Mouse (Mus musculus) limb, embryonic 10.5 days (tissue): ENCODE measurements at regions not wholly inside any gene's neighbourhood (a gene's known extent, or its start where the extent isn't known, plus 50 kb on each side); places are given as distances from the start of the nearest gene placed in this dataset.

Source experiments
- DNase-seq: peaks from one replicate; pipeline ENCODE4 v3.0.0-alpha.2; 2017; ENCODE audit warnings: low spot score
- H3K27ac ChIP-seq: fragments of 300-500 bp; sonication (generic); 2 replicates; pipeline ENCODE4 v1.5.1; 2016; ENCODE audit warnings: mild to moderate bottlenecking
- H3K27me3 ChIP-seq: fragments of 300-500 bp; sonication (generic); 2 replicates; pipeline ENCODE4 v1.6.1; 2016; ENCODE audit warnings: low read depth, mild to moderate bottlenecking; ENCODE audit not compliant: poor library complexity, severe bottlenecking
- H3K36me3 ChIP-seq: fragments of 300-500 bp; sonication (generic); 2 replicates; pipeline ENCODE4 v1.6.1; 2016; ENCODE audit warnings: mild to moderate bottlenecking, moderate library complexity
- H3K4me1 ChIP-seq: fragments of 300-500 bp; sonication (generic); 2 replicates; pipeline ENCODE4 v1.6.1; 2016
- H3K4me3 ChIP-seq: fragments of 300-500 bp; sonication (generic); 2 replicates; pipeline ENCODE4 v1.5.1; 2016; ENCODE audit warnings: mild to moderate bottlenecking, moderate library complexity
- H3K9me3 ChIP-seq: fragments of 300-500 bp; sonication (generic); replicated peaks from 2 replicates; pipeline ENCODE4 v1.6.1; 2016; ENCODE audit warnings: mild to moderate bottlenecking
- WGBS: fragments of 180-500 bp; shearing (Covaris S2); methylation state at CpG from one replicate; pipeline ENCODE4 v1.1.7; 2016; 5-methylcytosine and 5-hydroxymethylcytosine counted together

DNA sequence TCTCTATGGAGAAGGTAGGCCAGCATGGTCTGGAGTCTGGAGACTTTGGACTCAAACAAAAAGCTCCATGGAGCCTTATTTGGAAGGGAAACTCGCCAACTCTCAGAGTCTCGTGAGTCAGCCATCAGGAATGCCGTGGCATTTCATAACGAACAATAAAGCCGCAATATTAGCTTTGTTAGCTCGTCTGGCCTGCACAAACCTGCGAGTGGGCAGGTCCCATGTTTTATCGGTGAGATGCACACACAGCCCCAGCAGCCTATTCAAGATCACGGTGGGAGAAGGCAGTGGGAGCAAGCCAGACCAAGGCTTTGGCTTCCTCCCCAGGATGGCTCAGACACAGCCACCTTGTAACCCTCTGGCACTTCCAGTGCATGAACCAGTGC, 84.4 kb downstream of the Gm11733 start:
- no peak overlapping the region for H3K27ac ChIP-seq

DNA sequence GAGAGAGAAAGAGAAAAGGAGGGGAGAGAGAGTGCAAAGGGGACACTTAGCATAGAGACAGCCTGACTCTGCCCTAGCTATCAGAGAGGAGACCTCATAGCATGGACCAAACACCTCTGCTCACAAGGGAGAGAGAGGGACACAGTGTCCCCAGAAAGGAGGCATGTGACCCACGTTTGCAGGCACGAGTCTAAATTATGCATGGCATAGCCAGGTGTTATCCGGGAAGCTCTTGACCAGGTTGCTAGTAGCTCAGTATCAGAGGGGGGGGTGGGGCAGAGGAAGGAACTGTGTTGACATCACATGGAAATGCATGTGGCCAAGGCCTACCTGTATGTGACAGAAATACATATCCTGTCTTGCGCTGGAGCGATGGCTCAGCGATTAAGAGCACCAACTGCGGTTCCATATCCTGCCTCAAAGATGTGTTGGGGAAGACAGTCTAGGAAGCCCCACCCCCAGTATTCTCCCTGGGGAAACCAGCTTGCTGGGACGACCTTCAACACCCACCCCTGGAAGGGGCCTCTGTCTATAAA, 84.5 kb upstream of the Tnrc6c start:
- H3K27me3 ChIP-seq: no peaks in the 10 kb centered on the region
- H3K27ac ChIP-seq: no peak overlapping the region
- H3K9me3 ChIP-seq: no peaks in the 10 kb centered on the region
- no peak overlapping the region for H3K4me3 ChIP-seq
- no peak for DNase-seq
- peaks cover 26% of the 10 kb centered on the region for H3K4me1 ChIP-seq
- H3K36me3 ChIP-seq: no peaks in the 10 kb centered on the region
- WGBS: 86% methylated on average over 8 of the region's 8 CpGs

More for the DNA sequence above, 84.4 kb downstream of the Gm11733 start:
- WGBS: 93% methylated on average over 9 of the region's 9 CpGs
- DNase-seq: no peak
- no peak overlapping the region for H3K4me3 ChIP-seq
- H3K36me3 ChIP-seq: no peaks in the 10 kb centered on the region
- H3K4me1 ChIP-seq: peaks cover 22% of the 10 kb centered on the region
- H3K27me3 ChIP-seq: no peaks in the 10 kb centered on the region
- H3K9me3 ChIP-seq: no peaks in the 10 kb centered on the region

DNA sequence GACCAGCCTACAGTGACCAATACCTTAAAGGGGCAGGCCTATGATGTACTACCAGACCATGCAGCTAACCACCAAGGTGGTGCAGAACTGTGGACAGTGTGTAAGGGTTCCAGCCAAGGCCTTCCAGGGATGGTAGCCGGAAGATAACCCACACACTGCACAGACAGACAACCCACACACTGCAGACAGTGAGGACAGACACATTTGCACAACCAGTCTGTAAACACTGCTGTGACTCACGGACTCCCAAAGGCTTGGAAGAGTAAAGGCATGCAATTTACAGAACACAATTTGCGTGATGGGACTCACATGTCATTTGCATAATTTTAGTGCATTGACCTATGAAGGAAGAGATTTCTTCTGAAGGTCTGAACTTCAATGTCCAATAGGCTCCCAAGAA, 82.2 kb upstream of the Tnrc6c start:
- H3K9me3 ChIP-seq: no peaks in the 10 kb centered on the region
- 91% methylated on average over 3 of the region's 3 CpGs for WGBS
- H3K36me3 ChIP-seq: no peaks in the 10 kb centered on the region
- H3K4me3 ChIP-seq: no peak overlapping the region
- no peak for DNase-seq
- H3K27me3 ChIP-seq: no peaks in the 10 kb centered on the region
- no peak overlapping the region for H3K27ac ChIP-seq
- H3K4me1 ChIP-seq: peaks cover 19% of the 10 kb centered on the region

GRCm38 (mm10) chr11:117574721-117575120, 79.4 kb upstream of the Tnrc6c start:
- H3K27me3 ChIP-seq: no peaks in the 10 kb centered on the region
- peaks cover 16% of the 10 kb centered on the region for H3K4me1 ChIP-seq
- no peaks in the 10 kb centered on the region for H3K9me3 ChIP-seq
- no peaks in the 10 kb centered on the region for H3K36me3 ChIP-seq
- no peak for DNase-seq
- H3K4me3 ChIP-seq: no peak overlapping the region
- WGBS: 68% methylated on average over 3 of the region's 3 CpGs
- H3K27ac ChIP-seq: no peak overlapping the region

- no peak overlapping the region for H3K4me3 ChIP-seq
- 97% methylated on average over 2 of the region's 2 CpGs for WGBS
- H3K36me3 ChIP-seq: no peaks in the 10 kb centered on the region
Measured at GRCm38 (mm10) chr11:117579121-117579520, 75.0 kb upstream of the Tnrc6c start.

DNA sequence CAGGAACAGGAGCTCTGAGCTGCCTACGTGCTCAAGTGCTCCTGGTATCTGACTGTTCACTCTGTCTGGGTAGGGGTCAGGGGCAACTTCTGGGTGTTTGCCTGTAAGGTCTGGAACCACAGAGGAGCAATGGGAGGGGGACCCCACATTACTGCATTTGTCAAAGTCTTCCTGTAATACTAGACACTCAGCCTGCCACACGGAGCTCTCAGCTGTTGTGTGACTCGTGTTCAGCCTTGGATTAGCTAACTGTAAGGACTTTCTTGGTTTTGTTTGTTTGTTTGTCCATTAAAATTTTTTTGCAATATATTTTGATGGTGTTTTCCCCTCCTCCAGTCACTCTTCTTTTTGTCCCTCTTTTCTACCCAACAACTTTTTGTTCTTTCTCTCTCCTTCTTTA, 74.4 kb upstream of the Tnrc6c start:
- Histone ChIP-seq H3K9me3 (no peaks in the 10 kb centered on the region), H3K27me3 (no peaks in the 10 kb centered on the region), H3K4me1 (peaks cover 8% of the 10 kb centered on the region; the same call in 1 of the 2 replicates), H3K27ac (peak overlapping the region; percentile 30; the same call in 1 of the 2 replicates), H3K4me3 (no peak overlapping the region), H3K36me3 (no peaks in the 10 kb centered on the region)
- DNase-seq: no peak
- WGBS: 62% methylated on average over 3 of the region's 3 CpGs

More at GRCm38 (mm10) chr11:117579121-117579520, 75.0 kb upstream of the Tnrc6c start:
- Histone ChIP-seq H3K27ac (peak overlapping the region; percentile 30; the same call in 1 of the 2 replicates), H3K27me3 (no peaks in the 10 kb centered on the region), H3K9me3 (no peaks in the 10 kb centered on the region), H3K4me1 (peaks cover 8% of the 10 kb centered on the region; the same call in 1 of the 2 replicates)
- no peak for DNase-seq

DNA sequence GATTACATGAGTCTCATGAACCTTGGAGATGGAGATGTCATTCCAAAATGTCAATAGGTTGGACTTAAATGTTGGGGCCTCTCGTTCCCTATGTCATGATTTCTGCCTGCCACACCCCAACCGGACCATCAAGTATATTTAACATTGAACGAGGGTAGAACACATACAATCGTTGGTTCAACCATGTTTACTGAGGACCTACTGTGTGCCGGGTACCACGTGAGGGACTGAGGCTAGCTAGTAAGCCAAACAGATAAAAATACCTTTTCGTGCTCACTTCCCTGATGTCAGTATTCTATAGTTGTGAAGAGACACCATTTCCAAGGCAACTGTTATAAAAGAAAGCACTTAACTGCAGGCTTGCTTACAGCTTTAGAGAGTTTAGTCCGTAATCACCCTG, 70.6 kb upstream of the Tnrc6c start:
- 95% methylated on average over 8 of the region's 8 CpGs for WGBS
- no peaks in the 10 kb centered on the region for H3K9me3 ChIP-seq
- no peak overlapping the region for H3K4me3 ChIP-seq
- H3K4me1 ChIP-seq: peaks cover 26% of the 10 kb centered on the region
- H3K27me3 ChIP-seq: no peaks in the 10 kb centered on the region
- no peaks in the 10 kb centered on the region for H3K36me3 ChIP-seq
- no peak for DNase-seq
- no peak overlapping the region for H3K27ac ChIP-seq

DNA sequence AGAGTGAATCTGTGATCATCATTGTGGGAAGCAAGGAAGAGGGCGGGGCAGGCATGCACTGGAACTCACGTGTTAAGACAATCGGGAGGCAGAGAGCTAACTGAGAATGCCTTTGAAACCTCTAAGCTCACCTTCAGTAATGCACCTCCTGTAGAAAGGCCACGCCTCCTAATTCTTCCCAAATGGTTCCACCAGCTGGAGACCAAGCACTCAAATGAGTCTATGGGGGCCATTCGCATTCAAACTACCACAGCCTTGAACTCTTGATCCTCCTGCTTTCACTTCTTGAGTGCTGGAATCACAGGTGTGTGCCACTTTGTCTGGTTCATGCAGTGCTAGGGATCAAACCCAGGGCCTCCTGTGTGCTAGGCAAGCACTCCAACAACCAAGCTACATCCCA, 68.5 kb upstream of the Tnrc6c start:
- Histone ChIP-seq H3K36me3 (no peaks in the 10 kb centered on the region), H3K4me1 (peaks cover 34% of the 10 kb centered on the region), H3K9me3 (no peaks in the 10 kb centered on the region), H3K27me3 (no peaks in the 10 kb centered on the region), H3K27ac (no peak overlapping the region), H3K4me3 (no peak overlapping the region)
- WGBS: 89% methylated on average over 5 of the region's 5 CpGs
- DNase-seq: no peak

GRCm38 (mm10) chr11:117586063-117586462, 68.0 kb upstream of the Tnrc6c start:
- Histone ChIP-seq H3K36me3 (0 out of 2 replicates have a peak, but pooled peaks cover 3% of the 10 kb centered on the region), H3K27me3 (no peaks in the 10 kb centered on the region), H3K4me1 (peaks cover 34% of the 10 kb centered on the region), H3K27ac (peak overlapping the region; percentile 75), H3K4me3 (no peak overlapping the region), H3K9me3 (no peaks in the 10 kb centered on the region)
- 39% methylated on average over 4 of the region's 4 CpGs for WGBS
- DNase-seq: no peak

DNA sequence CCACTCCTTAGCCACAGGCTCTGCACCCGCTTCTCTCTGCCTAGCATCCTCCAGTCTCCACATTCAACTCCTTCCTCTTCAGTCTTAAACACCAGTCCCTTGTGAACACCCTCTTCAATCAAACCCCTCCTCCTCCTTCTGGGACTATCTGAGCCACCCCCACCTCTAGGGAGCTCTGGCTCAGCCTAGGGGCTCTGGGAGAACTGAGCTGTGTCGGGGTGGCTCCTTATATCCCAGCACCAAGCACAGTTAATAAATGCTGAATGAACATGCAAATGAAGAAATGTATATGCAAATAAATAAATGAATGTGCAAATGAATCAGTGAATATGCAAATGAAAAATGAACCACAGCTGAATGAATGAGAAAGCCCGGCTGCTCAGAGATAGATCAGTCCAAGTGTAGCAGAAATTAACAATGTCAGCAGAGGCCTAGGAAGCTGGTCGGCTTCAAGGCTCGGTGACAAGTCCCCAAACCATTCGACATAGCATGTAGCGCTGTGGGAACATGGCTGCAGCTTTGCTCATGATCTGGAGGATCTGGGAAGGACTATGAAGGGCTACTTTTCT, 67.1 kb upstream of the Tnrc6c start:
- peak overlapping the region; percentile 75 for H3K27ac ChIP-seq
- no peaks in the 10 kb centered on the region for H3K27me3 ChIP-seq
- H3K4me1 ChIP-seq: peaks cover 34% of the 10 kb centered on the region
- 0 out of 2 replicates have a peak, but pooled peaks cover 3% of the 10 kb centered on the region for H3K36me3 ChIP-seq
- DNase-seq: no peak
- no peak overlapping the region for H3K4me3 ChIP-seq
- no peaks in the 10 kb centered on the region for H3K9me3 ChIP-seq
- WGBS: 93% methylated on average over 7 of the region's 7 CpGs

DNA sequence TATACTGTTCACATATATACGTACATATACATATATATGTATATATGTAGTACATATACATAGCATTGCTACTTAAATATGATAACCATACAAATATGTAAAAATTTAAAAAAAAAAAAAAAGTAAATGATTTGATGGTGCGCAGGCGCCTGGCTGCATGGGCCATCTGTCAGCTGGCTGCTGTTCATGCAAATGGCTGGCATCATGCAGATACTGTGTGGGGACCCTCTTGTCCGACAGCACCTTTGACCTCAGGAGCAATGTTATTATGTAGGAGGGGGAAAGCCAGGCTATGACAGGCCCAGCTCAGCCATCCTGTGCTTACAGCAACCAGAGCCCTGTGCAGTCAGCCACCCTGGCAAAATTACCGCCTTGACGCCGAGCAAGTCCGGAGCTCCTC, 65.1 kb upstream of the Tnrc6c start:
- 0 out of 2 replicates have a peak, but pooled peaks cover 6% of the 10 kb centered on the region for H3K27me3 ChIP-seq
- no peaks in the 10 kb centered on the region for H3K9me3 ChIP-seq
- 88% methylated on average over 8 of the region's 8 CpGs for WGBS
- H3K36me3 ChIP-seq: 0 out of 2 replicates have a peak, but pooled peaks cover 3% of the 10 kb centered on the region
- no peak overlapping the region for H3K4me3 ChIP-seq
- peaks cover 37% of the 10 kb centered on the region for H3K4me1 ChIP-seq
- no peak for DNase-seq
- peak overlapping the region; percentile 59; the same call in 1 of the 2 replicates for H3K27ac ChIP-seq

DNA sequence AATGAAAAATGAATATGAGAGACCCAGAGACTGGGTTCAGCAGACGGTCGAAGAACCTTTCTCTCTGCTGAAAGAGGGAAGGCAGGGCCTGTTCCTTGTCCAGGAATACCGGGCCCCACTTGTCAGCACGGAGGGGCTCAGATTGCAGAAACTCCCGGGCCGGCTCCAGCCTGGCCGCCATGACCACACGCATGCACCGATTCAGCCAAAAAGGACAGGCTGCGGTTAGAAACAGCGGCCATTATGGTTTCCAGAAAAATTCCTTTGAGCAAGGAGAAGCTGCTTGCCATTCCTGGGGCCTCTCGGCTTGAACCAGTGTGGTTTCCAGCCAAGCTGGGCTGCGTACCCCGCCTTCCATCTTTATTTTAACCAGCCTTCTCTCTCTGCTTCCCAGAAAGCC, 64.7 kb upstream of the Tnrc6c start:
- Histone ChIP-seq H3K9me3 (no peaks in the 10 kb centered on the region), H3K4me3 (no peak overlapping the region), H3K36me3 (0 out of 2 replicates have a peak, but pooled peaks cover 3% of the 10 kb centered on the region), H3K27ac (peak overlapping the region; percentile 59), H3K4me1 (peaks cover 37% of the 10 kb centered on the region), H3K27me3 (peaks cover 9% of the 10 kb centered on the region; the same call in 1 of the 2 replicates)
- no peak for DNase-seq
- WGBS: 79% methylated on average over 14 of the region's 14 CpGs

GRCm38 (mm10) chr11:117592570-117592969, 61.5 kb upstream of the Tnrc6c start:
- DNase-seq: no peak
- Histone ChIP-seq H3K27me3 (peaks cover 40% of the 10 kb centered on the region), H3K4me3 (no peak overlapping the region), H3K36me3 (0 out of 2 replicates have a peak, but pooled peaks cover 3% of the 10 kb centered on the region), H3K27ac (no peak overlapping the region), H3K9me3 (no peaks in the 10 kb centered on the region), H3K4me1 (peaks cover 33% of the 10 kb centered on the region)
- 55% methylated on average over 3 of the region's 3 CpGs for WGBS
